Mouse (Mus musculus) CH12.LX (cell line): ENCODE data around the gene Cdyl. TPM values are rescaled to one million over a fixed set of nuclear protein-coding genes. Genes with fewer than 3 reads are reported as not detected.

Experiments used
- DNase-seq: peaks from one replicate; pipeline ENCODE4 v3.0.0-alpha.2; 2013; ENCODE audit errors: extremely low read depth
- H3K27ac ChIP-seq: 2 replicates; pipeline ENCODE4 v1.5.1; 2012; ENCODE audit warnings: low read depth, mild to moderate bottlenecking, control low read depth, moderate library complexity; ENCODE audit not compliant: insufficient read depth
- H3K27me3 ChIP-seq: replicated peaks from 2 replicates; pipeline ENCODE3; 2012; ENCODE audit warnings: inconsistent platforms
- H3K36me3 ChIP-seq, 2 experiments: replicated peaks in 1 of 2; 2 replicates each; pipeline versions ENCODE3 to v1.6.1; 2012; ENCODE audit warnings: inconsistent platforms in 1 of 2, low read length in 1 of 2, mild to moderate bottlenecking in 1 of 2, mixed read lengths in 1 of 2, moderate library complexity in 1 of 2; ENCODE audit not compliant: control insufficient read depth in 1 of 2, insufficient read depth in 1 of 2
- H3K4me1 ChIP-seq, 2 experiments: 2 replicates each; pipeline ENCODE4 v1.6.1; 2012; ENCODE audit warnings: inconsistent platforms in 1 of 2, moderate library complexity in 1 of 2; ENCODE audit not compliant: insufficient read depth in 2 of 2, control insufficient read depth in 1 of 2
- H3K4me2 ChIP-seq: 2 replicates; pipeline ENCODE4 v1.6.1; 2012; ENCODE audit warnings: low read depth, mild to moderate bottlenecking, control low read depth; ENCODE audit not compliant: poor library complexity, insufficient read depth, severe bottlenecking
- H3K4me3 ChIP-seq, 3 experiments: fragments of 150-350 bp in 1 of 3; sonication (generic) in 1 of 3; replicated peaks in 1 of 3; 2 replicates each; pipeline versions ENCODE3 to v1.5.1; 2011 to 2012; ENCODE audit warnings: low read depth in 2 of 3, low read length in 2 of 3, mild to moderate bottlenecking in 2 of 3, moderate library complexity in 2 of 3, control low read depth in 1 of 3, improper control_type of control experiment in 1 of 3, inconsistent platforms in 1 of 3, mixed read lengths in 1 of 3; ENCODE audit not compliant: poor library complexity in 1 of 3
- H3K79me2 ChIP-seq: replicated peaks from 2 replicates; pipeline ENCODE4 v1.6.1; 2012; ENCODE audit warnings: mild to moderate bottlenecking, moderate library complexity; ENCODE audit not compliant: control insufficient read depth, poor library complexity, insufficient read depth, severe bottlenecking; ENCODE audit errors: extremely low read depth
- H3K9ac ChIP-seq: 2 replicates; pipeline ENCODE4 v1.6.1; 2012; ENCODE audit warnings: low read depth, mild to moderate bottlenecking, control low read depth, moderate library complexity; ENCODE audit not compliant: insufficient read depth
- H3K9me3 ChIP-seq: replicated peaks from 2 replicates; pipeline ENCODE3; 2012; ENCODE audit warnings: low read length, inconsistent platforms, mixed read lengths
- BHLHE40 ChIP-seq: IDR thresholded peaks from 2 replicates; pipeline ENCODE4 v1.6.1; 2011; ENCODE audit warnings: mild to moderate bottlenecking, low read depth, low read length, improper control_type of control experiment
- CHD1 ChIP-seq: IDR thresholded peaks from 2 replicates; pipeline ENCODE4 v1.6.1; 2012; ENCODE audit warnings: low read depth, low read length, improper control_type of control experiment, inconsistent platforms
- E2F4 ChIP-seq: IDR thresholded peaks from 2 replicates; pipeline ENCODE4 v1.6.1; 2011; ENCODE audit warnings: low read depth, low read length, improper control_type of control experiment; ENCODE audit not compliant: insufficient replicate concordance
- EP300 ChIP-seq: IDR thresholded peaks from 2 replicates; pipeline ENCODE4 v1.6.1; 2011; ENCODE audit warnings: low read length, improper control_type of control experiment
- ETS1 ChIP-seq: conservative IDR thresholded peaks from 2 replicates; pipeline ENCODE4 v1.6.1; 2012; ENCODE audit warnings: low read depth, mild to moderate bottlenecking, inconsistent platforms, low read length, improper control_type of control experiment, moderate library complexity
- GABPA ChIP-seq: IDR thresholded peaks from 2 replicates; pipeline ENCODE4 v1.6.1; 2012; ENCODE audit warnings: low read depth, low read length, improper control_type of control experiment, inconsistent platforms; ENCODE audit not compliant: insufficient replicate concordance
- IRF4 ChIP-seq: IDR thresholded peaks from 2 replicates; pipeline ENCODE4 v1.6.1; 2014; ENCODE audit warnings: low read depth, mild to moderate bottlenecking, inconsistent platforms, low read length, improper control_type of control experiment
- JUN ChIP-seq: IDR thresholded peaks from 2 replicates; pipeline ENCODE4 v1.6.1; 2011; ENCODE audit warnings: low read depth, mild to moderate bottlenecking, low read length, improper control_type of control experiment, moderate library complexity; ENCODE audit not compliant: insufficient read depth
- JUND ChIP-seq: conservative IDR thresholded peaks from 2 replicates; pipeline ENCODE4 v1.6.1; 2011; ENCODE audit warnings: low read depth, low read length, improper control_type of control experiment
- MAFK ChIP-seq: IDR thresholded peaks from 2 replicates; pipeline ENCODE4 v1.6.1; 2011; ENCODE audit warnings: low read length, improper control_type of control experiment; ENCODE audit not compliant: insufficient replicate concordance
- MAX ChIP-seq: IDR thresholded peaks from 2 replicates; pipeline ENCODE4 v1.6.1; 2011; ENCODE audit warnings: low read length, improper control_type of control experiment
- MXI1 ChIP-seq: IDR thresholded peaks from 2 replicates; pipeline ENCODE4 v1.6.1; 2011; ENCODE audit warnings: mild to moderate bottlenecking, low read depth, low read length, improper control_type of control experiment
- MYC ChIP-seq: IDR thresholded peaks from 2 replicates; pipeline ENCODE4 v1.6.1; 2011; ENCODE audit warnings: low read depth, mild to moderate bottlenecking, improper control_type of control experiment, low read length
- NELFE ChIP-seq: IDR thresholded peaks from 2 replicates; pipeline ENCODE4 v1.6.1; 2011; ENCODE audit warnings: low read depth, low read length, improper control_type of control experiment
- NRF1 ChIP-seq: IDR thresholded peaks from 2 replicates; pipeline ENCODE4 v1.6.1; 2014; ENCODE audit warnings: low read depth, mild to moderate bottlenecking, inconsistent platforms, low read length, improper control_type of control experiment, moderate library complexity
- POLR2A ChIP-seq: IDR thresholded peaks from 2 replicates; pipeline ENCODE4 v1.6.1; 2011; ENCODE audit warnings: low read depth, mild to moderate bottlenecking, improper control_type of control experiment, low read length
- POLR2AphosphoS2 ChIP-seq: IDR thresholded peaks from 2 replicates; pipeline ENCODE4 v1.6.1; 2011; ENCODE audit warnings: low read depth, low read length, improper control_type of control experiment
- RAD21 ChIP-seq: IDR thresholded peaks from 2 replicates; pipeline ENCODE4 v1.6.1; 2011; ENCODE audit warnings: low read depth, mild to moderate bottlenecking, low read length, improper control_type of control experiment, moderate library complexity
- RCOR1 ChIP-seq: conservative IDR thresholded peaks from 2 replicates; pipeline ENCODE4 v1.6.1; 2012; ENCODE audit warnings: low read depth, mild to moderate bottlenecking, inconsistent platforms, low read length, improper control_type of control experiment
- SIN3A ChIP-seq: IDR thresholded peaks from 2 replicates; pipeline ENCODE4 v1.6.1; 2012; ENCODE audit warnings: low read length, improper control_type of control experiment, inconsistent platforms
- TCF12 ChIP-seq: IDR thresholded peaks from 2 replicates; pipeline ENCODE4 v1.6.1; 2014; ENCODE audit warnings: low read depth, mild to moderate bottlenecking, inconsistent platforms, low read length, improper control_type of control experiment
- USF2 ChIP-seq: conservative IDR thresholded peaks from 2 replicates; pipeline ENCODE4 v1.6.1; 2011; ENCODE audit warnings: low read depth, low read length, improper control_type of control experiment
- ZC3H11A ChIP-seq: IDR thresholded peaks from 2 replicates; pipeline ENCODE4 v1.6.1; 2012; ENCODE audit warnings: low read depth, mild to moderate bottlenecking, inconsistent platforms, low read length, improper control_type of control experiment
- dilution Hi-C: fragments of 300-500 bp; cut with MboI; formaldehyde crosslinking; loops from 2 replicates; pipeline ENCODE4 v1.14.3; 2020; ENCODE audit warnings: low sequenced_read_pairs; ENCODE audit not compliant: extremely low pct_unique_long_range_greater_than_20kb, extremely low pct_ligation_motif_present
- in situ Hi-C: fragments of 300-500 bp; cut with MboI; formaldehyde crosslinking; loops from 3 replicates; pipeline ENCODE4 v1.14.3; 2019; ENCODE audit warnings: low sequenced_read_pairs, low pct_ligation_motif_present, low pct_unique_long_range_greater_than_20kb, mixed read lengths
- polyA plus RNA-seq: library from polyadenylated mRNA; unstranded; fragments of >175 nt; gene quantifications from 2 replicates; pipeline ENCODE4 v1.2.1, GENCODE M21; 2012; ENCODE audit warnings: low read depth; ENCODE audit not compliant: insufficient read length
- total RNA-seq, 2 experiments: library from RNA; depleted of rRNA; stranded (reverse); fragments of 300-350 nt in 1 of 2; fragments of >200 nt in 1 of 2; gene quantifications; 2 replicates each; pipeline ENCODE4 v1.2.3; 2012 to 2014

Gene Cdyl
- total and polyA plus RNA-seq, 3 experiments: 5.7 to 9.1 (median 8.3) TPM

- Histone ChIP-seq H3K4me2 (peak overlapping the region; percentile 81), H3K4me3 (peak overlapping the region in 1 of 3 experiments; percentile 3), H3K4me1 (peaks cover 40 to 86% of the 10 kb centered on the region in 2 experiments), H3K79me2 (peaks cover 27% of the 10 kb centered on the region), H3K27ac (peak overlapping the region; percentile 79), H3K9ac (peak overlapping the region; percentile 59), H3K36me3 (peaks cover 0 to 34% of the 10 kb centered on the region in 2 experiments), H3K9me3 (no peaks in the 10 kb centered on the region), H3K27me3 (no peaks in the 10 kb centered on the region)
- TF ChIP-seq BHLHE40 (peak; percentile 79), CHD1 (no peak), JUN (no peak), MXI1 (peak; percentile 82), MAX (peak; percentile 82), SIN3A (peak; percentile 49; the same call in 1 of the 2 replicates), ETS1 (no peak), IRF4 (0 out of 2 replicates have a peak, but pooled peaks have one; percentile 23), EP300 (no peak), NRF1 (no peak), POLR2AphosphoS2 (no peak), POLR2A (peak; percentile 29; the same call in 1 of the 2 replicates), MYC (peak; percentile 89)
- in situ Hi-C loops: no loop called here
- dilution Hi-C loops: no loop called here
- no peak for DNase-seq
These were observed 156.2 kb downstream of the Cdyl start for GRCm38 (mm10) chr13:35815782-35816368.

DNA sequence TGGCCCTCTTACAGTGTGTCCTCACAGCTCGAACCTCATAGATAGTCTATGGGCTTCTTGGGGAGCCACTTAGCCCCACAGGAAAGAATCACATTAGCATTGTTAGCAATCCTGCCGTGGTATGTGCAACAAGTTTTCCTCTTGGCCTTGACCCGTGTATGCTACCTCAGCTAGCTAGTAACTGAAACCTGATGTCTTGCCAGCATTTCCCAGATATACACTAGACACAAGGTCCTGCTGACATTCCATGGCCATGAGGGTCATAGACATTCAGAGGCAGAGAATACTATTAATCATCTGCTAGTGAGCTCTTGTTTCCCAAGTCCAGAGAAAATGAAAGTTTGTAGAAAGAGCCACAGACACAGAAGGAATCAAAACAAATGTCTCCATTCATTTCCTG, 158.0 kb downstream of the Cdyl start:
- H3K4me1 ChIP-seq: peaks cover 34 to 86% of the 10 kb centered on the region in 2 experiments
- peak overlapping the region; percentile 55; the same call in 1 of the 2 replicates for H3K9ac ChIP-seq
- peak overlapping the region in 1 of 3 experiments; percentile 4 for H3K4me3 ChIP-seq
- no peaks in the 10 kb centered on the region for H3K27me3 ChIP-seq
- H3K27ac ChIP-seq: peak overlapping the region; percentile 79
- in situ Hi-C loops: no loop called here
- peak overlapping the region; percentile 81 for H3K4me2 ChIP-seq
- H3K9me3 ChIP-seq: no peaks in the 10 kb centered on the region
- TF ChIP-seq GABPA: no peak
- TF ChIP-seq ETS1: no peak
- no peak for TF ChIP-seq RCOR1
- no peak for TF ChIP-seq MYC
- TF ChIP-seq E2F4: no peak
- no peak for TF ChIP-seq USF2
- TF ChIP-seq TCF12: no peak
- TF ChIP-seq RAD21: no peak
- no peak for TF ChIP-seq JUND
- TF ChIP-seq IRF4: no peak
- no peak for TF ChIP-seq MAFK
- no peak for TF ChIP-seq ZC3H11A
- TF ChIP-seq BHLHE40: no peak
- no peak for TF ChIP-seq EP300
- no peak for TF ChIP-seq CHD1
- TF ChIP-seq NELFE: no peak
- TF ChIP-seq, all 38 proteins: peak for 0
- Histone ChIP-seq H3K79me2 (peaks cover 29% of the 10 kb centered on the region), H3K36me3 (peaks cover 0 to 35% of the 10 kb centered on the region in 2 experiments)
- dilution Hi-C loops: no loop called here
- DNase-seq: no peak
